Mouse (Mus musculus) spleen, adult 2 months (tissue): Measurements from ENCODE around the gene Ccdc17. TPM values are rescaled to one million over a fixed set of nuclear protein-coding genes. Genes with fewer than 3 reads are reported as not detected.

Source experiments
- DNase-seq, 2 experiments: peaks; one replicate each; pipeline versions ENCODE4 v3.0.0 to v3.0.0-alpha.2; 2012 to 2021; ENCODE audit warnings: low spot score in 2 of 2, low read depth in 1 of 2
- H3K27ac ChIP-seq: fragments of 200-500 bp; 2 replicates; pipeline ENCODE4 v1.5.1; 2012; ENCODE audit warnings: low read length, inconsistent platforms; ENCODE audit not compliant: insufficient read depth
- H3K27me3 ChIP-seq: fragments of 200-500 bp; 2 replicates; pipeline ENCODE4 v1.6.1; 2012; ENCODE audit warnings: mild to moderate bottlenecking, moderate library complexity, low read length, inconsistent platforms; ENCODE audit not compliant: control insufficient read depth, insufficient read depth
- H3K36me3 ChIP-seq: fragments of 200-500 bp; 2 replicates; pipeline ENCODE4 v1.6.1; 2012; ENCODE audit warnings: mild to moderate bottlenecking, low read length, inconsistent platforms; ENCODE audit not compliant: control insufficient read depth, insufficient read depth
- H3K4me1 ChIP-seq: fragments of 200-500 bp; 2 replicates; pipeline ENCODE4 v1.6.1; 2011; ENCODE audit warnings: inconsistent platforms; ENCODE audit not compliant: control insufficient read depth, insufficient read depth, insufficient read length
- H3K4me3 ChIP-seq: fragments of 200-500 bp; 2 replicates; pipeline ENCODE4 v1.5.1; 2011; ENCODE audit warnings: mild to moderate bottlenecking, inconsistent platforms; ENCODE audit not compliant: insufficient read depth, insufficient read length; ENCODE audit errors: extremely low read depth
- CTCF ChIP-seq: fragments of 200-500 bp; IDR thresholded peaks from 2 replicates; pipeline ENCODE4 v1.5.1; 2011; ENCODE audit warnings: mild to moderate bottlenecking, inconsistent platforms; ENCODE audit not compliant: insufficient read depth, insufficient read length, insufficient replicate concordance; ENCODE audit errors: extremely low read depth
- POLR2A ChIP-seq: fragments of 200-500 bp; IDR thresholded peaks from 2 replicates; pipeline ENCODE4 v1.6.1; 2011; ENCODE audit warnings: low read depth, low read length, inconsistent platforms
- WGBS: fragments of 180-500 bp; shearing (Covaris S2); methylation state at CpG from one replicate; pipeline ENCODE4 v1.1.7; 2018; 5-methylcytosine and 5-hydroxymethylcytosine counted together
- polyA plus RNA-seq: library from polyadenylated mRNA; depleted of rRNA; stranded (reverse); fragments of >200 nt; gene quantifications from 2 replicates; pipeline ENCODE4 v1.2.3, GENCODE M21; 2012

Gene Ccdc17
- polyA plus RNA-seq, 1 experiment: 10.8 TPM

DNA sequence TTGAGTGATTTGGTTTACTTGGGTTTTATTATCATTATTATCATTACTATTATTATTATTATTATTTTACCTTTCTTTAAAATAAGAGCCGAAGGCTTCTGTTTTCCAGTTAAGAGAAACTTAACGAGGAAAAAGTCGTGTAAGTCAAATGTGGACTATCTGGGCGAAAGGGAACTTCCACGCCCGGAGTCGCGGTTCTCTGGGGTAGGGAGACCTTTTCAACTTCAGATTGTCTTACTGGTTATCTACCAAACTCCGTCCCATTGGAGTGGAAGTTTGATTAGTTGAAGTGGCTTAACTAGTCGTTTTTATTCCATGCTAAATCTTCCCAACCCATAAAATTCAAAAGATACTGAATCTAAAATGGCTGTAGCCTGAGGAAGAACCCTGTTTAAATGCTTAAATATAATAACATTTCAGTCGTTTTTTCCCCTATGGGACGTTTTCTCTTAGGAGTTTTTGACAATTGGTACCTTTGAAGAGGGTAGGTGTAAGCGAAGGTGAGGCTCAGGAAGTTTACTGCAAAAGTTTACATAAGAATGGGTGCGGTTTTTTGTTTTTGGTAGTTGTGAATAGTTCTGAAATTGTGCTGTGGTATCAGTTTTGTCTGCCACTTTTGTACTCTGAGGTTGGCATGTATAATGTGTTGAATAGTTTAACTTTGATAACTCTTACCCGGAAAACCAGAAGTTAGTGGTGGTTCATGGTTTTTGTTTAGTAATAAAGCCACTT lies 38.1 kb upstream of the Ccdc17 start:
- no peak for DNase-seq
- Histone ChIP-seq H3K36me3 (no peaks in the 10 kb centered on the region), H3K27ac (peak overlapping the region; percentile 97; the same call in 1 of the 2 replicates), H3K4me3 (peak overlapping the region; percentile 97), H3K4me1 (peaks cover 2% of the 10 kb centered on the region; the same call in 1 of the 2 replicates), H3K27me3 (no peaks in the 10 kb centered on the region)
- TF ChIP-seq CTCF: no peak
- no peak for TF ChIP-seq POLR2A
- 1% methylated on average over 15 of the region's 15 CpGs for WGBS

DNA sequence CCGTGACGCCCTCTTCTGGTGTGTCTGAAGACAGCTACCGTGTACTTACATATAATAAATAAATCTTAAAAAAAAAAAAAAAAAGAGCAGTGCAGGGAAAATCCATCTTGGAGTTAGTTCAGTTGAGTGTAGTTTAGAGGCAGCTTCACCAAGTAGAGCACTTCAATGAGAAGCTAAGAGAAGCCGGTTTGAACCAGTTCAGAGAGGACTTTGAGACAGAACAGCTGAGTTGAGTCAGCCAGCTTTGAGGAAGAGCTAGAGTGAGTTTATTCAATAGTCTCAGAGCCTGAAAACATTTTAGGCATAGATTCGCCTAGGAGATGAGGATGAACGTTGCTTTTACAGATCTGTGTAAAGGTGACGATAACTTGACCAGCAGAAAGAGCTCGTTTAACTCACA lies 661 bp upstream of the Ccdc17 start:
- Histone ChIP-seq H3K27ac (no peak overlapping the region), H3K4me1 (peaks cover 11% of the 10 kb centered on the region; the same call in 1 of the 2 replicates), H3K36me3 (peaks cover 18% of the 10 kb centered on the region), H3K4me3 (no peak overlapping the region), H3K27me3 (no peaks in the 10 kb centered on the region; the same call in 1 of the 2 replicates)
- TF ChIP-seq CTCF: no peak
- WGBS: 89% methylated on average over 8 of the region's 8 CpGs
- no peak for DNase-seq

DNA sequence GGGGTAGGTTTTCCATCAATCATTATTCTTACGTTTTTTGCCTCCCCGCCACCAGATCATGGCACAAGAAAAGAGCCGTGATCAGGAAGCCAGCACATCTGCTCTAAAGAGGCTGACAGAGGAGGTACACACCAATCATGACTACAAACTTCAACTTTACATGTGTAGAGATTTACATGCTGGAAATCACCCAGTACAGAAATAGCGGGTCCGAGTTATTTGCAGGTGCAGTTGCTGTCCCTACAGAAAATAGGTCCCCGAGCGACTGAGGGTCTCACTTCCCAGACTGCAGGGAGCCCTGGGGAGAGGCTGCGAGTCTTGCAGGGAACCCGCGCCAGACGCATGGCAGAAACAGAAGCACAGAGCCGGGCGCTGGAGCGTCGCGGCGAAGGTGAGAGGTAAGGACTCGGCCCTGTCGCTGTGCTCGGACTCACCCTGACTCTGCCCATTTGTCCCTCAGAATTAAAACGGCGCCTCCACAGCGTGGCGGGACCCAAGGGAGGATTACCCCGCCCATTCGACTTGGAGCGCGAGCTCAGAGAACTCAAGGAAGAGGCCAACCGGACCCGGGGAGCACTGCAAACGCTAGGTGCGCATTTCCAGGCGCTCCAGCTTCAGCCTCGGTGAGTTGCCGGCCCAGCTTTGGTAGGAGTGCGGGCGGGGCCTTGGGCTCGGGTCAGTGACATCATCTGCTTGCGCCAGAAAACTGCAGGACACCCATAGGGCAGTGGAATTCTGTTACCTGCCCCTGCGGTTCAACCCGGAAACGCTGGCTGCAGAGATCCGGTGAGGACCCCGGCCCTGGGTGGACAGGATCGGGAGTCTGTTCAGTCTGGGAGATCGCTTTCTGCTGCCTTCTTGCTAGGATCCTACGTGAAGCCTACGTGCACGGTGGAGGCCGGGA lies 776 bp downstream of the Ccdc17 start:
- H3K27ac ChIP-seq: peak overlapping the region; percentile 73
- H3K36me3 ChIP-seq: peaks cover 12% of the 10 kb centered on the region
- TF ChIP-seq CTCF: no peak
- no peak for TF ChIP-seq POLR2A
- WGBS: under 1% methylated on average over 50 of the region's 50 CpGs
- H3K4me3 ChIP-seq: peak overlapping the region; percentile 77
- peaks cover 11% of the 10 kb centered on the region; the same call in 1 of the 2 replicates for H3K4me1 ChIP-seq
- no peaks in the 10 kb centered on the region; the same call in 1 of the 2 replicates for H3K27me3 ChIP-seq
- peak; percentile 61 to 84 for DNase-seq

DNA sequence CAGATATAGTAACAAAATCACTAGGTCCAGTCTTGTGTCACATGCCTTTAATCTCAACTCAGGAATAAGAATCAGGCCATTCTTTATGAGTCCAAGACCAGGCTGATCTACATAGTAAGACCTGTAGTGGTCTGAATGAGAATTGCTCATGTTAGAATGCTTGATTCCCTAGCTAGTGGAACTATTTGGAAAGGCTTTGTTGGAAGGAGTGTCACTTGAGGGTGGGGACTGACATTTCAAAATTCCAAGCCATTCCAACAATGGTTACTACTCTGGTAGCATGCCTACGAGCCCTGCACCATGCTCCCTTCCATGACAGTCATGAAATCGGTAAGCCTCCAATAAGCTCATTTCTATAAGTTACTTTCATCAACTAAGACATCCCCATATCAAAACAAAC lies 16.2 kb downstream of the Ccdc17 start:
- DNase-seq: no peak
- H3K36me3 ChIP-seq: peaks cover 11% of the 10 kb centered on the region
- no peak for TF ChIP-seq POLR2A
- TF ChIP-seq CTCF: no peak
- H3K4me3 ChIP-seq: no peak overlapping the region
- H3K27ac ChIP-seq: no peak overlapping the region
- no peaks in the 10 kb centered on the region for H3K4me1 ChIP-seq
- H3K27me3 ChIP-seq: no peaks in the 10 kb centered on the region
- 94% methylated on average over 2 of the region's 2 CpGs for WGBS

DNA sequence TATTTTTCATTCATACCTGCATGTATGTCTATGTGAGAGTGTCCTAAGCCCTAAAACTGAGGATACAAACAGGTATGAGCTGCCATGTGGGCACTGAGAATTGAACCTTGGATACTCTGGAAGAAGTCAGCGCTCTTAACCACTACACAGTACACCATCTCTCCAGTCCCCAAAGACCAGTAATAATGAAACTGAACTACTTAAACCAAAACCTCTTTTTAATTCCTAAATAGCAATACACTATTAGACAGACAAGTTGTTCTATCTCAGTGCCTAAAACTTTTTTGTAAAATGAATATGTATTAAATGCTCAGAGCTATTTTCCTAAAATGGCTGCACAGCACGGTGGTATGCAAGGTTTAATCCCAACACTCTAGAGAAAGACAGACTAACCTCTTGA lies 18.8 kb downstream of the Ccdc17 start:
- no peak for TF ChIP-seq CTCF
- no peak for TF ChIP-seq POLR2A
- 92% methylated on average over 2 of the region's 2 CpGs for WGBS
- Histone ChIP-seq H3K36me3 (peaks cover 11% of the 10 kb centered on the region), H3K27me3 (no peaks in the 10 kb centered on the region), H3K4me3 (no peak overlapping the region), H3K27ac (no peak overlapping the region), H3K4me1 (no peaks in the 10 kb centered on the region)
- DNase-seq: no peak

DNA sequence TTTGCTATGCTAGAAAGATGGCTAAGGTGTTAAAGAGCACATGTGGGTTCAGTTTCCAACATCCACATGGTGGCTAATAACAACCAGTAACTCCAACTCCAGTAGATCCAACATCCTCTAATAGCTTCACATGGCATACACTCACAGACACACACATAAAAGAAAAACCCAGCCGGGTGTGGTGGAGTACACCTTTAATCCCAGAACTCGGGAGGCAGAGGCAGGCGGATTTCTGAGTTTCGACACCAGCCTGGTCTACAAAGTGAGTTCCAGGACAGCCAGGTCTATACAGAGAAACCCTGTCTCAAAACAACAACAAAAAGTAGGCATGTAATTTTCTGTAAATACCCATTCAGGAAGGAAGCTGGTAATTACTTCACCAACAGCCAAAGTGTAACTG lies 28.4 kb downstream of the Ccdc17 start:
- no peak overlapping the region for H3K4me3 ChIP-seq
- DNase-seq: no peak
- H3K36me3 ChIP-seq: peaks cover 7% of the 10 kb centered on the region
- WGBS: 95% methylated on average over 4 of the region's 4 CpGs
- no peak overlapping the region for H3K27ac ChIP-seq
- no peak for TF ChIP-seq CTCF
- no peak for TF ChIP-seq POLR2A
- peaks cover 4% of the 10 kb centered on the region; the same call in 1 of the 2 replicates for H3K4me1 ChIP-seq
- no peaks in the 10 kb centered on the region for H3K27me3 ChIP-seq
